Mouse (Mus musculus) midbrain, postnatal 0 days (tissue): Measurements from ENCODE around the gene Gcg. TPM values are rescaled to one million over a fixed set of nuclear protein-coding genes. Genes with fewer than 3 reads are reported as not detected.

Experiments
- ATAC-seq: fragments of 200-750 bp; cut with Nextera tagmentation; 2 replicates; pipeline ENCODE4 v1.8.0; 2017; ENCODE audit warnings: moderate number of reproducible peaks, mild to moderate bottlenecking, moderate TSS enrichment, moderate library complexity; ENCODE audit not compliant: low FRiP score
- DNase-seq: peaks from one replicate; pipeline ENCODE4 v3.0.0-alpha.2; 2015; ENCODE audit warnings: low spot score
- H3K27ac ChIP-seq: fragments of 300-500 bp; sonication (generic); 2 replicates; pipeline ENCODE4 v1.5.1; 2014; ENCODE audit warnings: low read depth, mild to moderate bottlenecking, low read length, mixed read lengths
- H3K27me3 ChIP-seq: fragments of 300-500 bp; sonication (generic); 2 replicates; pipeline ENCODE4 v1.6.1; 2014; ENCODE audit warnings: low read length, control low read depth, mixed read lengths; ENCODE audit not compliant: insufficient read depth
- H3K36me3 ChIP-seq: fragments of 300-500 bp; sonication (generic); 2 replicates; pipeline ENCODE4 v1.6.1; 2014; ENCODE audit warnings: low read length, control low read depth, mixed read lengths; ENCODE audit not compliant: insufficient read depth
- H3K4me1 ChIP-seq: fragments of 300-500 bp; sonication (generic); 2 replicates; pipeline ENCODE4 v1.6.1; 2014; ENCODE audit warnings: mild to moderate bottlenecking, control low read depth, antibody characterized with exemption, low read length, mixed read lengths; ENCODE audit not compliant: insufficient read depth
- H3K4me2 ChIP-seq: fragments of 300-500 bp; sonication (generic); 2 replicates; pipeline ENCODE4 v1.6.1; 2014; ENCODE audit warnings: low read depth, mild to moderate bottlenecking, low read length, mixed read lengths; ENCODE audit not compliant: poor library complexity, severe bottlenecking
- H3K4me3 ChIP-seq: fragments of 300-500 bp; sonication (generic); 2 replicates; pipeline ENCODE4 v1.5.1; 2014; ENCODE audit warnings: low read depth, mild to moderate bottlenecking, low read length, moderate library complexity
- H3K9ac ChIP-seq: fragments of 300-500 bp; sonication (generic); replicated peaks from 2 replicates; pipeline ENCODE4 v1.6.1; 2014; ENCODE audit warnings: mild to moderate bottlenecking, low read length, moderate library complexity, mixed read lengths; ENCODE audit not compliant: poor library complexity, severe bottlenecking
- H3K9me3 ChIP-seq: fragments of 300-500 bp; sonication (generic); 2 replicates; pipeline ENCODE4 v1.6.1; 2016; ENCODE audit warnings: low read length, control low read depth
- CTCF ChIP-seq: IDR thresholded peaks from 2 replicates; pipeline ENCODE4 v1.5.1; 2016; ENCODE audit warnings: antibody characterized with exemption, mild to moderate bottlenecking
- WGBS: fragments of 180-500 bp; shearing (Covaris S2); extraction: QIAGEN DNeasy Blood & Tissue Kit; methylation state at CpG from one replicate; pipeline ENCODE4 v1.1.7; 2014; 5-methylcytosine and 5-hydroxymethylcytosine counted together
- polyA plus RNA-seq: library from polyadenylated mRNA; unstranded; fragments of >200 nt; fragmentation: Nextera tagmentation; extraction: Ambion mirVana; gene quantifications from 2 replicates; pipeline ENCODE4 v1.2.1, GENCODE M21; 2015
- total RNA-seq: library from RNA; depleted of rRNA; stranded (reverse); fragments of >200 nt; gene quantifications from 2 replicates; pipeline ENCODE4 v1.2.3, GENCODE M21; 2014; rRNA removed

Gcg gene
- total and polyA plus RNA-seq, 2 experiments from 2014 or later: 0.23 TPM; not detected in 1

DNA sequence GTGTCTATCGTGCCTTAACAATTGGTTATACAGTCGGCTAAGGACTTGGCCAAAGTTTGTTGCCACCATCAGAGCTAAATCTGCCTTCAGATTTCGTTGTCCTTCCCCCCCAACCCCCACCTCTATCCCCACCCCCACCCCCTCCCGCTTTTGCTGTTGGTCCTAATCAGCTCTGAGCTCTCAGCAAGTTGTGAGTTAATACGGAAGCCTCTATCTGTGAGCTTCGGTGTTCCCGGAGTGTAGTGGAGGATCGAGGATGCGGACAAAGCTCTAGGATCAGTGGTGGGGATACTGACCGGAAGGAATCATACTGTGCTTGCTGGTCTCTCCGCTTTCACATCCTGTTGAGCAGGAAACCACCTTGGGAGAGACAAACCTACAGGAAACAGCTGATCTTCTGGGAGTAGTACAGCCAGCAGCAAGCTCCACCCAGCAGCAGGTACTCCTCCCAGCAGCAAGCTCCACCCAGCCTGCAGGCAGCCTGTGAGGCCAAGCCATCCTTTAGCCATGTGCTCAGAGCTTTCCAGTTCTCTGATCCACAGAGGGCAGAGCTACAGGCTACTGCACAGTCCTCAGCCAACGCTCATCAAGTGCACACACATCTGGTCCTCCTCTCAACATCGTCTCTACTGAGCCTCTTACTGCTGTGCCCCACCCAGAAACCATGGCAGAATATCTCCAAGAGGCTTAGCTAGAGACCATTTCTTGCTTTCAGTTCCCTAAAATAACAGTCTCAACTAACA, 42.5 kb downstream of the Gcg start:
- DNase-seq: no peak
- Histone ChIP-seq H3K4me3 (no peak overlapping the region), H3K27ac (no peak overlapping the region), H3K9ac (no peak overlapping the region), H3K27me3 (no peaks in the 10 kb centered on the region), H3K36me3 (no peaks in the 10 kb centered on the region), H3K4me2 (no peak overlapping the region), H3K4me1 (no peaks in the 10 kb centered on the region), H3K9me3 (no peaks in the 10 kb centered on the region)
- WGBS: 67% methylated on average over 13 of the region's 13 CpGs
- TF ChIP-seq CTCF: no peak
- ATAC-seq: peak; percentile 49

DNA sequence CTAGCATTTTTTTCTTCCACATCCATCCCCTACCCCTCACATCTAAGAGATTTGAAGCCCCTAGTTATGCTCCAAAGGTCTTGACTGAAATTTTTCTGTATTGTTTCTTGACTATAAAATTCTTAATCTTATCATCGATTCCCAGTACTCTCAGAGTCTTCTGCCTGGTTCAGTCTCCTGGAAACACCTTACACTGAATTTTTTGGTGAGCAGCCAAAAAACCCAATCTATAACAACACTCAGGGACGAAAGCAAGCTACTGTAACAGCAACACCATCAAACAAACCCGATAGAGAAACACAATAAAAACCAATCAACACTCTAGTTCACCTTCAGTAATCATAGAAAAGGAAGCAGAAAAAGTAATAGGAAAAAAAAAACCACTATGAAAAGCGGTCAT, 43.4 kb downstream of the Gcg start:
- H3K27me3 ChIP-seq: no peaks in the 10 kb centered on the region
- ATAC-seq (no peak), DNase-seq (no peak)
- H3K4me1 ChIP-seq: no peaks in the 10 kb centered on the region
- no peak overlapping the region for H3K4me3 ChIP-seq
- H3K27ac ChIP-seq: no peak overlapping the region
- H3K36me3 ChIP-seq: no peaks in the 10 kb centered on the region
- H3K9me3 ChIP-seq: no peaks in the 10 kb centered on the region
- no peak overlapping the region for H3K9ac ChIP-seq
- H3K4me2 ChIP-seq: no peak overlapping the region
- 89% methylated on average over 4 of the region's 4 CpGs for WGBS
- TF ChIP-seq CTCF: no peak

DNA sequence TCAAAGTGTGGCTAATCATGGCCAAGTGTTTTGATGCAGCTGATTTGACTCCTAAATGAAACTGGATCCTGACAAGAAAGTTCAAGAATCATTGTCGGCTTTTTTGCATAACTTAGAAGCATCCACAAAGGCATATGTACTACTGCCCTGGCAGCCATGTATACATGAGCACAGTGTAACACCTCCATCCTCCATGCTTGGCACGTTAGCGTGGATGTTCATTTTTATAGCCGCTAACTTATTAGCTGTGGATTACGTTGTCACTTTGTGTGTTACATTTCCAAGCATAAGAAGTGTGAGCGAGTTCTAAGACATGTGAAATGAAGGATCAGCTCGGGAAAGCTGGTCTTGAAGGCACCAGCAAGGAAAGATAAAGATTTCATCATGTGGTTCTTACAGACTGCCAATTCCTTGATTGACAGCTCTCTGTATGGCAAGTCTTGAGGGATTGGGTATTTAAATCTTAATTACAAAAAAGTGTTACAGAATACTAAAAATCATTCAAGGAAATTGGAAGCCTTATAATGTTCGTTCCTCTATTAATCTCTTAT, 52.1 kb downstream of the Gcg start:
- no peak for TF ChIP-seq CTCF
- H3K27ac ChIP-seq: no peak overlapping the region
- no peaks in the 10 kb centered on the region for H3K27me3 ChIP-seq
- ATAC-seq (no peak), DNase-seq (no peak)
- no peak overlapping the region for H3K9ac ChIP-seq
- no peak overlapping the region for H3K4me3 ChIP-seq
- WGBS: 76% methylated on average over 8 of the region's 8 CpGs
- no peaks in the 10 kb centered on the region for H3K4me1 ChIP-seq
- no peak overlapping the region for H3K4me2 ChIP-seq
- no peaks in the 10 kb centered on the region for H3K36me3 ChIP-seq
- no peaks in the 10 kb centered on the region for H3K9me3 ChIP-seq

DNA sequence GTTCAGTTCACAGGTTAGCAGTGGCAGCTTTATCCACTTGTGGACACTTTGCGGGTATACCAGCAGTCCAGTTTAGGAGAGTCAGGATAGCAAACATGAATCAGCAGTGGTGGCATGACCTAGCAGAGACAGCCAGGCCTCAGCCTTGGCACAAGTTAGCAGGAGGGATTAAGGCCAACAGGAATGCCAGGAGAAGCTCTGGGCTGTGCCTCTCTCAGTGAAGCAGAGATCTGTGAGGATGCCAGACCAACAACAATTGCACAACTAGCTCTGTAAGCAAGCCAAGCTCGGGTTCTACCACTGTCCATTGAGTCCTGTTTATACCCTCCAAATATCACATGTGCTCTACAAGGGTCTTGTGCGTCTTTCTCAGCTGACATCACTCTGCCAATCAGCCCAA, 57.5 kb downstream of the Gcg start:
- DNase-seq (no peak), ATAC-seq (no peak)
- 81% methylated on average over 3 of the region's 3 CpGs for WGBS
- H3K4me2 ChIP-seq: no peak overlapping the region
- H3K36me3 ChIP-seq: no peaks in the 10 kb centered on the region
- H3K27me3 ChIP-seq: no peaks in the 10 kb centered on the region
- no peaks in the 10 kb centered on the region for H3K4me1 ChIP-seq
- TF ChIP-seq CTCF: no peak
- no peak overlapping the region for H3K4me3 ChIP-seq
- no peak overlapping the region for H3K27ac ChIP-seq
- H3K9me3 ChIP-seq: no peaks in the 10 kb centered on the region
- no peak overlapping the region for H3K9ac ChIP-seq

Other genes starting within 250 kb of the Gcg start
- 5.4 and 5.9 TPM in 2 replicates for gene Dpp4, start 71.4 kb downstream of the Gcg start, total RNA-seq
- gene Dpp4, start 71.4 kb downstream of the Gcg start, polyA plus RNA-seq: 2.2 and 3.5 TPM in 2 replicates
- 0.77 and 1.7 TPM in 2 replicates for gene Fap, start 90.4 kb upstream of the Gcg start, total RNA-seq
- gene Fap, start 90.4 kb upstream of the Gcg start, polyA plus RNA-seq: 0.49 and 0.52 TPM in 2 replicates
- 1.2 and 2.7 TPM in 2 replicates for gene Ifih1, start 162.6 kb upstream of the Gcg start, total RNA-seq
- 1.3 and 1.9 TPM in 2 replicates for gene Ifih1, start 162.6 kb upstream of the Gcg start, polyA plus RNA-seq
- 1.2 and 1.6 TPM in 2 replicates for gene Gca, start 180.6 kb upstream of the Gcg start, total RNA-seq
- 3.1 and 3.6 TPM in 2 replicates for gene Gca, start 180.6 kb upstream of the Gcg start, polyA plus RNA-seq